Mouse (Mus musculus): ENCODE measurements around the gene Jph4. TPM values are rescaled to one million over a fixed set of nuclear protein-coding genes. Genes with fewer than 3 reads are reported as not detected.

Gene Jph4
- total and polyA plus RNA-seq, 3 experiments, result not detected

GRCm38 (mm10) chr14:55135676-55136075 is 18.9 kb upstream of the Jph4 start:
- Histone ChIP-seq H3K4me3 (replicated peaks in 1 of 3; ENCODE audit: low read depth in 2 of 3, low read length in 2 of 3, poor library complexity in 1 of 3) (no peak overlapping the region), H3K27me3 (replicated peaks) (no peaks in the 10 kb centered on the region), H3K27ac (ENCODE audit: insufficient read depth, low read depth) (no peak overlapping the region), H3K79me2 (replicated peaks; ENCODE audit: control insufficient read depth, extremely low read depth, insufficient read depth, poor library complexity, severe bottlenecking) (no peaks in the 10 kb centered on the region), H3K4me1 (ENCODE audit: control insufficient read depth in 1 of 2, insufficient read depth in 2 of 2) (peaks cover 6 to 17% of the 10 kb centered on the region in 2 experiments), H3K4me2 (ENCODE audit: insufficient read depth, low read depth, poor library complexity, severe bottlenecking) (no peak overlapping the region), H3K9me3 (replicated peaks; ENCODE audit: low read length) (no peaks in the 10 kb centered on the region), H3K36me3 (replicated peaks in 1 of 2; ENCODE audit: control insufficient read depth in 1 of 2, insufficient read depth in 1 of 2, low read length in 1 of 2) (no peaks in the 10 kb centered on the region), H3K9ac (ENCODE audit: insufficient read depth, low read depth) (no peak overlapping the region)
- TF ChIP-seq ETS1 (conservative IDR thresholded peaks at IDR 0.05; ENCODE audit: low read depth, low read length), result no peak
- DNase-seq (ENCODE audit: extremely low read depth), result no peak
- dilution Hi-C loops (cut with MboI; ENCODE audit: extremely low pct_ligation_motif_present, extremely low pct_unique_long_range_greater_than_20kb, low sequenced_read_pairs) (no loop called here), in situ Hi-C loops (cut with MboI; ENCODE audit: low pct_ligation_motif_present, low pct_unique_long_range_greater_than_20kb, low sequenced_read_pairs) (no loop called here)

- Histone ChIP-seq H3K9me3 (replicated peaks; ENCODE audit: low read length) (no peaks in the 10 kb centered on the region), H3K79me2 (replicated peaks; ENCODE audit: control insufficient read depth, extremely low read depth, insufficient read depth, poor library complexity, severe bottlenecking) (no peaks in the 10 kb centered on the region), H3K36me3 (replicated peaks in 1 of 2; ENCODE audit: control insufficient read depth in 1 of 2, insufficient read depth in 1 of 2, low read length in 1 of 2) (no peaks in the 10 kb centered on the region), H3K4me2 (ENCODE audit: insufficient read depth, low read depth, poor library complexity, severe bottlenecking) (no peak overlapping the region), H3K9ac (ENCODE audit: insufficient read depth, low read depth) (no peak overlapping the region), H3K27me3 (replicated peaks) (no peaks in the 10 kb centered on the region), H3K27ac (ENCODE audit: insufficient read depth, low read depth) (no peak overlapping the region), H3K4me1 (ENCODE audit: control insufficient read depth in 1 of 2, insufficient read depth in 2 of 2) (peaks cover 0 to 2% of the 10 kb centered on the region in 2 experiments; a peak in 1 of 4 replicates), H3K4me3 (replicated peaks in 1 of 3; ENCODE audit: low read depth in 2 of 3, low read length in 2 of 3, poor library complexity in 1 of 3) (no peak overlapping the region)
- no peak for TF ChIP-seq MYC (IDR thresholded peaks at IDR 0.05; ENCODE audit: low read depth, low read length)
- no peak for TF ChIP-seq CHD1 (IDR thresholded peaks at IDR 0.05; ENCODE audit: low read depth, low read length)
- TF ChIP-seq KAT2A (IDR thresholded peaks at IDR 0.05; ENCODE audit: insufficient replicate concordance, low read length), result no peak
- TF ChIP-seq NRF1 (IDR thresholded peaks at IDR 0.05; ENCODE audit: low read depth, low read length), result no peak
- TF ChIP-seq ZKSCAN1 (IDR thresholded peaks at IDR 0.05; ENCODE audit: borderline replicate concordance, low read depth, low read length), result no peak
- no peak for TF ChIP-seq NELFE (IDR thresholded peaks at IDR 0.05; ENCODE audit: low read depth, low read length)
- TF ChIP-seq MAX (IDR thresholded peaks at IDR 0.05; ENCODE audit: low read length), result no peak
- TF ChIP-seq IRF4 (IDR thresholded peaks at IDR 0.05; ENCODE audit: low read depth, low read length), result no peak
- TF ChIP-seq PAX5 (IDR thresholded peaks at IDR 0.05; ENCODE audit: low read length), result no peak
- no peak for TF ChIP-seq JUN (IDR thresholded peaks at IDR 0.05; ENCODE audit: insufficient read depth, low read depth, low read length)
- no peak for TF ChIP-seq POLR2AphosphoS2 (IDR thresholded peaks at IDR 0.05; ENCODE audit: low read depth, low read length)
- no peak for TF ChIP-seq SIN3A (IDR thresholded peaks at IDR 0.05; ENCODE audit: low read length)
- TF ChIP-seq GABPA (IDR thresholded peaks at IDR 0.05; ENCODE audit: insufficient replicate concordance, low read depth, low read length), result no peak
- dilution Hi-C loops (cut with MboI; ENCODE audit: extremely low pct_ligation_motif_present, extremely low pct_unique_long_range_greater_than_20kb, low sequenced_read_pairs), result no loop called here
- in situ Hi-C loops (cut with MboI; ENCODE audit: low pct_ligation_motif_present, low pct_unique_long_range_greater_than_20kb, low sequenced_read_pairs), result no loop called here
- no peak for DNase-seq (ENCODE audit: extremely low read depth)
Measured at GRCm38 (mm10) chr14:55126521-55126920, 9.8 kb upstream of the Jph4 start.

- Histone ChIP-seq H3K36me3 (replicated peaks in 1 of 2; ENCODE audit: control insufficient read depth in 1 of 2, insufficient read depth in 1 of 2, low read length in 1 of 2) (no peaks in the 10 kb centered on the region), H3K4me3 (replicated peaks in 1 of 3; ENCODE audit: low read depth in 2 of 3, low read length in 2 of 3, poor library complexity in 1 of 3) (no peak overlapping the region), H3K4me2 (ENCODE audit: insufficient read depth, low read depth, poor library complexity, severe bottlenecking) (no peak overlapping the region), H3K4me1 (ENCODE audit: control insufficient read depth in 1 of 2, insufficient read depth in 2 of 2) (peaks cover 0 to 2% of the 10 kb centered on the region in 2 experiments; a peak in 1 of 4 replicates), H3K9ac (ENCODE audit: insufficient read depth, low read depth) (no peak overlapping the region), H3K9me3 (replicated peaks; ENCODE audit: low read length) (no peaks in the 10 kb centered on the region), H3K79me2 (replicated peaks; ENCODE audit: control insufficient read depth, extremely low read depth, insufficient read depth, poor library complexity, severe bottlenecking) (no peaks in the 10 kb centered on the region), H3K27ac (ENCODE audit: insufficient read depth, low read depth) (no peak overlapping the region), H3K27me3 (replicated peaks) (no peaks in the 10 kb centered on the region)
- TF ChIP-seq RAD21 (IDR thresholded peaks at IDR 0.05; ENCODE audit: low read depth, low read length) (no peak), SIN3A (IDR thresholded peaks at IDR 0.05; ENCODE audit: low read length) (no peak), KAT2A (IDR thresholded peaks at IDR 0.05; ENCODE audit: insufficient replicate concordance, low read length) (no peak), NRF1 (IDR thresholded peaks at IDR 0.05; ENCODE audit: low read depth, low read length) (no peak), BHLHE40 (IDR thresholded peaks at IDR 0.05; ENCODE audit: low read depth, low read length) (no peak), MAFK (IDR thresholded peaks at IDR 0.05; ENCODE audit: insufficient replicate concordance, low read length) (no peak), UBTF (IDR thresholded peaks at IDR 0.05; ENCODE audit: low read depth, low read length) (no peak), RCOR1 (conservative IDR thresholded peaks at IDR 0.05; ENCODE audit: low read depth, low read length) (no peak), MEF2A (IDR thresholded peaks at IDR 0.05; ENCODE audit: borderline replicate concordance, low read depth, low read length) (no peak)
- DNase-seq (ENCODE audit: extremely low read depth), result no peak
- dilution Hi-C loops (cut with MboI; ENCODE audit: extremely low pct_ligation_motif_present, extremely low pct_unique_long_range_greater_than_20kb, low sequenced_read_pairs) (no loop called here), in situ Hi-C loops (cut with MboI; ENCODE audit: low pct_ligation_motif_present, low pct_unique_long_range_greater_than_20kb, low sequenced_read_pairs) (no loop called here)
Measured at GRCm38 (mm10) chr14:55125711-55126110, 9.0 kb upstream of the Jph4 start.
